Mouse (Mus musculus): ENCODE measurements around the gene Mrtfa. TPM values are rescaled to one million over a fixed set of nuclear protein-coding genes. Genes with fewer than 3 reads are reported as not detected.

Gene Mrtfa
- total RNA-seq, 2 experiments from 2014 or later = 58.0 to 66.8 TPM

- intact Hi-C loops (cut with DNase I) = no loop called here
- no peak for DNase-seq (ENCODE audit: low spot score in 2 of 2)
Measured at GRCm38 (mm10) chr15:81202462-81202861, 11.9 kb upstream of the Mrtfa start.

- peak; percentile 67 to 82 for DNase-seq (ENCODE audit: low spot score in 2 of 2)
Measured at GRCm38 (mm10) chr15:81199372-81199959, 8.9 kb upstream of the Mrtfa start.

DNA sequence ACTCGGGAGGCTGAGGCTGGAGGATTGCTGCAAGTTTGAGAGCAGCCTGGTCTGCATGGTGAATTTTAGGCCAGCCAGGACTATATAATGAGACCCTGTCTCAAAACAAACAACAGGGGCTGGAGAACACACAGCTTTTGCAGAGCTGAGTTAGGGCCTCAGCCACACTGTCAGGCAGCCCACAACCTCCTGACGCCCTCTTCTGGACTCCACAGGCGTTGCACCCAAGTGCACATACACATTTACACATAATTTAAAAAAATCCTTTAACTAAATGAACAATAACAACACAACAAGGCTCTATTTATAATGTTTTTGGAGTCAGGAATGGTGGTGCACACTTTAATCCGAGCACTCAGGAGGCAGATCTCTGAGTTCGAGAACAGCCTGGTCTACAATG, 7.9 kb upstream of the Mrtfa start:
- intact Hi-C loops (cut with DNase I) = loop anchor here (5.0 kb wide), 2 partner anchors 121 to 171 kb away; no protein-coding TSS in a partner anchor

More at GRCm38 (mm10) chr15:81199372-81199959, 8.9 kb upstream of the Mrtfa start:
- intact Hi-C loops (cut with DNase I) = loop anchor here (5.0 kb wide), 2 partner anchors 122 to 172 kb away; no protein-coding TSS in a partner anchor

GRCm38 (mm10) chr15:81197197-81197596, 6.6 kb upstream of the Mrtfa start:
- intact Hi-C loops (cut with DNase I) = loop anchor here (5.0 kb wide), 2 partner anchors 120 to 170 kb away; no protein-coding TSS in a partner anchor
- DNase-seq (ENCODE audit: low spot score in 2 of 2) = no peak

More for the DNA sequence above, 7.9 kb upstream of the Mrtfa start:
- no peak for DNase-seq (ENCODE audit: low spot score in 2 of 2)

GRCm38 (mm10) chr15:81195447-81195846, 4.9 kb upstream of the Mrtfa start:
- DNase-seq (ENCODE audit: low spot score in 2 of 2) = no peak
- intact Hi-C loops (cut with DNase I) = loop anchor here (5.0 kb wide), 2 partner anchors 118 to 168 kb away; no protein-coding TSS in a partner anchor

DNA sequence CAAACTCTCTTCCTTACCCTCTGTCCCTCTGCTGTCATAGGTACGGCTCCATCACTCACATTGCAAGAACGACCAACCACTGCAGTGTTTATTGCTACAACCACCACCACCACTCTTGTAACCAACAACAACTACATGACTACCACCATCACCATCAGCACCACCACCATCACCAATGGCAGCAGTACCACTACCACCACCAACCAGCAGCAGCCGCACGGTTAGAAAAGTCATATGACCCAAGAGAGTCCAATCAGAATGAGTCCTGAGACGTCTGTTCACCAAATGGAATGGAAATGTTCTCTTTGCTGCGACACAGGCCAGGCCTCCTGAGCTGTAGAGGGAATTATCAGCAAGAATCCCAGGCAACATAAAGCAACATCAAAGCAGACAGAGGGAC, 4.2 kb upstream of the Mrtfa start:
- no peak for DNase-seq (ENCODE audit: low spot score in 2 of 2)
- intact Hi-C loops (cut with DNase I) = loop anchor here (5.0 kb wide), 2 partner anchors 117 to 167 kb away; no protein-coding TSS in a partner anchor

DNA sequence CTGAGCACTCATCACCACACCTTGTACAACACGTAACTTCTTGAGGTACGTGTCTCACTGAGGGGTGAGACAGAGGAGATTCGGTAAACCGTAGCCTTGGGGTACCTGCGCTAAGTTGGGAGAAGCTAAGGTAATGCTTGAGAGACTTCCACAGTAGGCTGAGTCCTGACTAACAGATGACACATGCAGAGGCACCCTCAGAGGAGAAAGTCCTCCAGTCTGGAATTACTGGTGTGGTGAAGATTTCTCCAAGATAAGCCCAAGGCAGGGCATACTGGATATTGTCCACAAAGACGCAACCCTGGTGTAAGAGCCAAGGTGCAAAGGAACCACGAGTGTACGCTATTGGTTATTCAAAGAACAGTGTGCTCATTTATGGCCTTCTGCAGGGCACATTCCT, 2.3 kb upstream of the Mrtfa start:
- DNase-seq (ENCODE audit: low spot score in 2 of 2) = no peak
- intact Hi-C loops (cut with DNase I) = no loop called here

DNA sequence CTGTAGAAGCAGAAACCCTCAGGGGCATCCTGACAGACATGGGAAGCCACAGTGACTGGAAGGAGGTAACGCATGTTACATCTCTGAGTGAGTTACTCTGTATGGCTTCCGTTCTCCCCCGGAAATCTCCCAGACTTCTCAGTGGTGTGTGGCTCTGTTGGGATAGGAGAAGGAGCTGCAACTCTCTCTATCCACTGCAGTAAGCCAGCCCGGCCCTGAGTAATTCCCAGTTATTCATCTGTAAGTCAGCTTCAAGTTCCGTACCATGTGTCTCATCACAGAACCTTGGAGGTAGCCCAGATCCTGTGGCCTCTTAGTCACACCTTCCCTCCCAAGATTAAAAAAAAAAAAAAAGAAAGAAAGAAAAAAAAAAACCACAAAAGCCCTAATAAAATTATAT, 1.8 kb upstream of the Mrtfa start:
- intact Hi-C loops (cut with DNase I) = no loop called here

DNA sequence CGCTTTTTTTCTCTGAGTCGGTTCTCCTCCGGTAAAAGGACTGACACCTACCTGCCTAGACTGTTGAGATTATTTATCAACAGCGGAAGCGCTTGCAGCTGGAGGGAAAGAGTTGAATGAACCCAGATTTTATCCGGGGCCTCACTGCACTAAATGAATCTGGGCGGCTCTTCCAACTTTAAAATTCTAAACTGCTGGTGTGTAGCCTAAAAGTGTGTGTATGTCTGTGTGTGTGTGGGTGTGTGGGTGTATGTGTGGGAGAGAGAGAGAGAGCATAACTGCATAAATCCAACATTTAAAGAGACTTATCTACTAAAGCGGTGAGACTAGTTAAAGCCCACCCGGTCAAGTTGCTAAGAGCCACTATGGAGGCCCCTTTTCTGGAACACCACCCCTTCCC, 746 bp upstream of the Mrtfa start:
- intact Hi-C loops (cut with DNase I) = no loop called here
- DNase-seq (ENCODE audit: low spot score in 2 of 2) = peak in 1 of 2 experiments; percentile 21

More for the DNA sequence above, 1.8 kb upstream of the Mrtfa start:
- no peak for DNase-seq (ENCODE audit: low spot score in 2 of 2)

GRCm38 (mm10) chr15:81190011-81190629, 437 bp downstream of the Mrtfa start:
- no peak for DNase-seq (ENCODE audit: low spot score in 2 of 2)
- intact Hi-C loops (cut with DNase I) = no loop called here

GRCm38 (mm10) chr15:81189061-81189460, 1.5 kb downstream of the Mrtfa start:
- DNase-seq (ENCODE audit: low spot score in 2 of 2) = no peak
- intact Hi-C loops (cut with DNase I) = no loop called here

DNA sequence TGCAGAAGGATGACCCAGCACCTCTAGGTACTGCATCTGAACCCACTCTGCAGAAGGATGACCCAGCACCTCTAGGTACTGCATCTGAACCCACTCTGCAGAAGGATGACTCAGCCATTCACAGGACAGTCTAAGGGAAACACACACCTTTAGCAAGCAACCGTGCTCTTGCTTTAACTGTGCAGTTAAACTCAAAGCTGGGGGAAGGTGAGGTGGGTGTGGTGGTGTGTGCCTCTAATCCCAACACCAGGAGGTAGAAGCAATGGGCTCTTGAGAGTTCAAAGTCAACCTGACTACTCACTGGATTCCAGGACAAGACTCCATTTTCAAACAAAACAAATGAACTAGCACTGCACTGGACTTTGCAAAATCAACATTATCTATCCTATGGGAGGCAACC, 5.6 kb downstream of the Mrtfa start:
- intact Hi-C loops (cut with DNase I) = no loop called here
- DNase-seq (ENCODE audit: low spot score in 2 of 2) = no peak

DNA sequence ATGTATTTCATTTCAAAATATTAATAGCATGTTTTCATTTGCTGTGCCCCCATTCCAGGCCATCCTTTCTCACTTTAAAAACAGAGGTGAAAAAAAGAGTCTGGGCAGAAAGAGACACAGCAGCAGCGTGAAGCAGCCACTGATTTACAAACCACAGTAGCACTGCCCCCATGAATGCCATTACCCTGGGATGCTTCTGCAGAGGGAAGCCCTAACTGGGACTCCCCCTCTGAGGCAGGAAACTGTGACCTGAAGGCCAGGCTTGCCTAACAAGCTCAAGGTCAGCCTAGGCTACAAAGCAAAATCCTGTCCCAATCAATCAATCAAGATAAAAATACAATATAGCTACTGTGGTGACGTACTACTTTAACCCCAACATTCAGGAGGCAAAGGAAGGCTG, 9.3 kb downstream of the Mrtfa start:
- intact Hi-C loops (cut with DNase I) = no loop called here
- DNase-seq (ENCODE audit: low spot score in 2 of 2) = no peak

- DNase-seq (ENCODE audit: low spot score in 2 of 2) = no peak
- intact Hi-C loops (cut with DNase I) = no loop called here
Measured at GRCm38 (mm10) chr15:81179523-81179922, 11.0 kb downstream of the Mrtfa start.

- intact Hi-C loops (cut with DNase I) = no loop called here
- DNase-seq (ENCODE audit: low spot score in 2 of 2) = no peak
Measured at GRCm38 (mm10) chr15:81178703-81179102, 11.9 kb downstream of the Mrtfa start.

DNA sequence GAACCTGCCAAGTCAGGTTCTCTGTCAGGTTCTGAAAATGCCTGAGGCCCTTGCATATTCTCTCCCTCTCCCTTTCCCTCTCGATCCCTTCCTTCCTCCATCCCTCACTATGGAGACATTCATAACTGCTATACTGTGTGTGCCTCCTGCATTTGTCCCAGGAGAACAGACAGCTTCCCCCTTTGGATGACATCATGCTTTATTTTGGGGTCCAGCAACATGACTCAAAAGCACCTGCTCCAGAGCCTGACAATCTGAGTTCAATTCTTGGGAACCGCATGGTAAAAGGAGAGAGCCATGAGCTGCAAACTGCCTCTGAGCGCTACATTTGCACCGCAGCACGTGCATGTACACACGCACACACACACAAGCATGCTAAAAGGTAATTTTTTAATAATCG, 12.7 kb downstream of the Mrtfa start:
- DNase-seq (ENCODE audit: low spot score in 2 of 2) = peak in 1 of 2 experiments; percentile 46
- intact Hi-C loops (cut with DNase I) = no loop called here

- intact Hi-C loops (cut with DNase I) = no loop called here
- no peak for DNase-seq (ENCODE audit: low spot score in 2 of 2)
Measured at GRCm38 (mm10) chr15:81175633-81176032, 14.9 kb downstream of the Mrtfa start.

DNA sequence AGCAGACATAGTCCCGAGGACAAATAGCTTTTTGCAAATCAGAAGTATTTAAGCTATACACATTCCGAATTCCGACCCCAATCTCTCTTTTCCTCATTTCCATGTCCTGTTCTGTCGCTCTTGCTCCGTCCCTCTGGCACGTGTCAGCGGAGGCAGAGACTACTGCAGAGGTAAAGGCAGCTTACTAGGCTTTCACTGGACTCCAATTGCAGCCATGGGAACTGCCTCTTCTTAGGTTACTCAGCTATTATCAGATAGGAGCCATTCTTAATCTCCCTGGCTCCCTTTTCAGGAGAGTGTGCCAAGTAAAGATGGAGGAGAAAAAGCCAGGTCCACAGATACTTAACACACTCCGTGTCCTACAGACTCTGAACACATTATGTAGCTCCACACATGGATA, 18.3 kb downstream of the Mrtfa start:
- intact Hi-C loops (cut with DNase I) = no loop called here

DNA sequence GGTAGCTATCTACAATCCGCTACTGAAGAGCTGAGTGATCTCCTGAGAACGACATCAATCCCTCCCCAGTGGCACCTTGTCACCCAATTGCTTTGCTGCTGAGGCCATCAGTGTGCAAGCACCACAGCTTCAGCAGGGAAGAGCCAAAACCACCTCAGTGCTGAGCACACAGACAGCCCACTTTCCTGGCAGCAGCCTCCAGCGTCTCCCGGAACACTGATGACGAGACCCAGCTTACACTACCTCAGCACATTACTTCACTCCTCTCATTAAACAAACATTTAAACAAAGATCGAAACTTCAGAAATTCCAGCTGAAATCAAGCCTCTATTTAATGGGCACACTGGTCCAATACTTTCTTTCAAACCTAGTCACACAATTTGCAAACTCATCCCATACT, 21.8 kb downstream of the Mrtfa start:
- intact Hi-C loops (cut with DNase I) = no loop called here
- no peak for DNase-seq (ENCODE audit: low spot score in 2 of 2)

More for the DNA sequence above, 18.3 kb downstream of the Mrtfa start:
- DNase-seq (ENCODE audit: low spot score in 2 of 2) = no peak

GRCm38 (mm10) chr15:81167831-81168230, 22.7 kb downstream of the Mrtfa start:
- intact Hi-C loops (cut with DNase I) = no loop called here
- no peak for DNase-seq (ENCODE audit: low spot score in 2 of 2)

DNA sequence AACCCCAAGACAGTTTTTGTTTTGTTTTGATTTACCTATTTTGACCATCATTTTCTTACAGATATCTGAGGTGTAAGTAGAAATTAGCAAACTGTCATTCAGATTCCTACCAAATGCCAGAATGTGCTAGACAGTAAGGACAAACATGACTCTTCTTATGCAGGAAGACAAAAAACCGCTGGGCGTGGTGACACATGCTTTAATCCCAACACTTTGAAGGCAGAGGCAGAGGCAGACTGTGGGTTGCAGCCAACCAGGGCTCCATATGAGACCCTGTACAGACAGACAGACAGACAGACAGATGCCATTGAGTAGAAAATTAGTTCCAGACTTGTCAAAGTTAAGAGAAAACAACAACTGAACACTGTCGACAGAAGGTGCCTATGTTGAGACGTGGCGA, 24.3 kb downstream of the Mrtfa start:
- intact Hi-C loops (cut with DNase I) = no loop called here
- no peak for DNase-seq (ENCODE audit: low spot score in 2 of 2)
